11 mouse cellular contexts compared by ENCODE assay signal in the genomic region with DNA sequence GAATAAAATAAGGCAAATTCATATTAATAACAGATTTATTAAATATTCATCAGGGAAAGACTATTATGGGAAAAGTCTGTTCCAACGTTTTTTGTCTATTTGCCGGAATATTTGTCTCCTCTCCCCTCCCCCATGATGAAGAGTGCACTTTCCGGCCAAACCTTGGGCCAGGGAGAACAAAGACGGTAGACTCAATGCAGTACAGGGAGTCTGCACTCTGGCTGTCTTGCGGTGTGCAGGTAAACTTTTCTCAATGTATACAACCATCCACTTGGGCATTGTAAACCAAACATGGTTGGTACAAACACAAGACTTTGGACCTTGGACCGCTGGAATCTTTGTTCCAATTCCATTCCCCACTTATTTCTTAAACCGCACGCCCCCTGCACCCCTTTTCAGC.
DNase-seq lines count a peak whose midpoint lies in the region; ATAC-seq and TF ChIP-seq lines count a peak whose summit lies in the region.
"Had no signal": no experiment of that assay in that cellular context is flagged by ENCODE, and none has a peak within 500 bp of the region (broad histone marks: within the 10 kb centered on the region; RNA-seq: fewer than 3 reads in every experiment).

No protein-coding gene starts in this region.

- no peak overlapping the region for H3K27ac ChIP-seq in heart, postnatal 0 days (ENCODE audit: low read depth)
- H3K27ac ChIP-seq in heart, adult 2 months: no peak overlapping the region
- no peak overlapping the region for H3K27ac ChIP-seq in forebrain, embryonic 13.5 days

- H3K9me3 ChIP-seq in heart, postnatal 0 days (replicated peaks; ENCODE audit: control insufficient read depth, low read length): no peaks in the 10 kb centered on the region
- no peaks in the 10 kb centered on the region for H3K9me3 ChIP-seq in forebrain, embryonic 13.5 days (replicated peaks)

- no peak for TF ChIP-seq POLR2A in heart, adult 2 months (IDR thresholded peaks at IDR 0.05; ENCODE audit: insufficient read depth, low read depth, low read length)

- intact Hi-C loops in heart, adult 2 months (cut with DNase I): no loop called here

- DNase-seq in embryo, embryonic 10.5 days (ENCODE audit: low spot score): peak; percentile 7
- no peak for DNase-seq in embryo, embryonic 10 days (ENCODE audit: low spot score)
- DNase-seq in heart, postnatal 0 days (ENCODE audit: low spot score): no peak
- DNase-seq in heart, adult 2 months: no peak
- DNase-seq in ES-CJ7 (ENCODE audit: low read depth, low spot score): peak; percentile 53
- no peak for DNase-seq in adrenal gland, adult (ENCODE audit: inconsistent age in 2 of 2, low spot score in 1 of 2)
- DNase-seq: cerebellum, adult 11 months; left cerebral cortex, postnatal 4 days had no signal

- TF ChIP-seq EP300 in heart, postnatal 0 days (IDR thresholded peaks at IDR 0.05; ENCODE audit: low read depth): no peak
- no peak for TF ChIP-seq EP300 in heart, adult 2 months (IDR thresholded peaks at IDR 0.05; ENCODE audit: insufficient read depth, low read depth, low read length)

- no peak overlapping the region; the same call in 1 of the 2 replicates for H3K9ac ChIP-seq in heart, postnatal 0 days (replicated peaks; ENCODE audit: low read depth, low read length)
- no peak overlapping the region for H3K9ac ChIP-seq in heart, adult 2 months (ENCODE audit: low read depth, low read length)
- H3K9ac ChIP-seq in forebrain, embryonic 13.5 days: no peak overlapping the region

- H3K79me2 ChIP-seq in heart, adult 2 months (replicated peaks; ENCODE audit: control insufficient read depth, insufficient read depth, low read length): no peaks in the 10 kb centered on the region

- no peaks in the 10 kb centered on the region for H3K36me3 ChIP-seq in heart, postnatal 0 days (replicated peaks; ENCODE audit: control insufficient read depth, insufficient read depth, low read length)
- H3K36me3 ChIP-seq in heart, adult 2 months (ENCODE audit: control insufficient read depth, insufficient read depth, low read length): no peaks in the 10 kb centered on the region
- H3K36me3 ChIP-seq in forebrain, embryonic 13.5 days (ENCODE audit: poor library complexity, severe bottlenecking): no peaks in the 10 kb centered on the region

- ATAC-seq in heart, postnatal 0 days (ENCODE audit: insufficient read depth, low read depth): no peak
- no peak for ATAC-seq in forebrain, embryonic 13.5 days
- ATAC-seq in erythroid progenitor cell, adult 5-6 weeks (replicated peaks; ENCODE audit: low FRiP score, poor library complexity, severe bottlenecking): no peak
- ATAC-seq: intestine, embryonic 16.5 days had no signal

- peak overlapping the region; percentile 62 for H3K4me2 ChIP-seq in heart, postnatal 0 days (ENCODE audit: low read depth, low read length)
- H3K4me2 ChIP-seq in forebrain, embryonic 13.5 days: peak overlapping the region; percentile 38

- H3K4me3 ChIP-seq in heart, postnatal 0 days (ENCODE audit: low read depth, low read length): peak overlapping the region; percentile 36
- no peak overlapping the region for H3K4me3 ChIP-seq in heart, adult 2 months
- H3K4me3 ChIP-seq in forebrain, embryonic 13.5 days: no peak overlapping the region

- WGBS in heart, postnatal 0 days: 27% methylated on average over 8 of the region's 8 CpGs
- WGBS in heart, adult 2 months: 33% methylated on average over 8 of the region's 8 CpGs
- 24% methylated on average over 8 of the region's 8 CpGs for WGBS in forebrain, embryonic 13.5 days

- no peaks in the 10 kb centered on the region for H3K4me1 ChIP-seq in heart, postnatal 0 days (ENCODE audit: control insufficient read depth, insufficient read depth)
- no peaks in the 10 kb centered on the region for H3K4me1 ChIP-seq in heart, adult 2 months (ENCODE audit: control insufficient read depth, insufficient read depth, low read length)
- peaks cover 10% of the 10 kb centered on the region for H3K4me1 ChIP-seq in forebrain, embryonic 13.5 days

- no peaks in the 10 kb centered on the region for H3K27me3 ChIP-seq in heart, postnatal 0 days (ENCODE audit: control insufficient read depth, insufficient read depth, low read length)
- no peaks in the 10 kb centered on the region for H3K27me3 ChIP-seq in heart, adult 2 months (ENCODE audit: control insufficient read depth, insufficient read depth, low read length)
- H3K27me3 ChIP-seq in forebrain, embryonic 13.5 days: no peaks in the 10 kb centered on the region

- no peak for TF ChIP-seq CTCF in heart, postnatal 0 days (IDR thresholded peaks at IDR 0.05; ENCODE audit: low read depth)
- no peak for TF ChIP-seq CTCF in heart, adult 2 months (IDR thresholded peaks at IDR 0.05)

Comparison
In these comparisons a context has a peak if more than half of its experiments do, and no peak if none do; other contexts are left out.
1. DNase-seq: peak in embryo, embryonic 10.5 days (single experiment) and ES-CJ7 (single experiment); none in embryo, embryonic 10 days (single experiment), heart, postnatal 0 days (single experiment), heart, adult 2 months (0 of 2) and adrenal gland, adult (0 of 2).